ENCODE assay signal across 13 mouse cellular contexts in genomic region chr4:154496522-154496921, GRCm38 (mm10).
A peak's percentile ranks its signal among the peaks of the same experiment; 100 is the strongest.
DNase-seq lines count a peak whose midpoint lies in the region; ATAC-seq lines count a peak whose summit lies in the region.
"Had no signal": no experiment of that assay in that cellular context is flagged by ENCODE, and none has a peak within 500 bp of the region (broad histone marks: within the 10 kb centered on the region; RNA-seq: fewer than 3 reads in every experiment).

No protein-coding gene starts in this region.

- no peak for DNase-seq in heart, adult 11 months
- no peak for DNase-seq in liver, embryonic 13.5 days
- DNase-seq in liver, embryonic 11.5 days (ENCODE audit: low spot score), result no peak
- no peak for DNase-seq in hindbrain, embryonic 10.5 days (ENCODE audit: low spot score)
- no peak for DNase-seq in gastrocnemius, postnatal 14 days
- DNase-seq: thymus, postnatal 14 days had no signal

- H3K4me1 ChIP-seq in heart, embryonic 15.5 days (replicated peaks), result peaks cover 76% of the 10 kb centered on the region
- peaks cover 38% of the 10 kb centered on the region for H3K4me1 ChIP-seq in liver, embryonic 13.5 days (replicated peaks)
- peaks cover 20% of the 10 kb centered on the region for H3K4me1 ChIP-seq in liver, embryonic 11.5 days (replicated peaks; ENCODE audit: control insufficient read depth, insufficient read depth, low read length)
- peaks cover 87% of the 10 kb centered on the region for H3K4me1 ChIP-seq in intestine, embryonic 16.5 days (ENCODE audit: control insufficient read depth, insufficient read depth, low read length)
- peaks cover 48% of the 10 kb centered on the region for H3K4me1 ChIP-seq in stomach, embryonic 15.5 days
- H3K4me1 ChIP-seq in hindbrain, embryonic 10.5 days (replicated peaks), result peaks cover 88% of the 10 kb centered on the region

- ATAC-seq in heart, embryonic 15.5 days (replicated peaks; ENCODE audit: insufficient number of reproducible peaks, insufficient read depth, low FRiP score, low read depth), result no peak
- 0 out of 2 replicates have a peak, but pooled peaks have one; percentile 18 for ATAC-seq in liver, embryonic 13.5 days (ENCODE audit: low read depth)
- ATAC-seq in liver, embryonic 11.5 days (replicated peaks; ENCODE audit: low FRiP score), result no peak
- peak; percentile 65 for ATAC-seq in intestine, embryonic 16.5 days
- no peak for ATAC-seq in stomach, embryonic 15.5 days (ENCODE audit: insufficient read depth, low FRiP score, low read depth)

- no peaks in the 10 kb centered on the region for H3K36me3 ChIP-seq in heart, embryonic 15.5 days
- H3K36me3 ChIP-seq in liver, embryonic 13.5 days, result no peaks in the 10 kb centered on the region
- no peaks in the 10 kb centered on the region for H3K36me3 ChIP-seq in liver, embryonic 11.5 days (ENCODE audit: control insufficient read depth, insufficient read depth, low read length)
- H3K36me3 ChIP-seq in intestine, embryonic 16.5 days (ENCODE audit: control insufficient read depth, insufficient read depth, low read length), result no peaks in the 10 kb centered on the region
- no peaks in the 10 kb centered on the region for H3K36me3 ChIP-seq in stomach, embryonic 15.5 days
- H3K36me3 ChIP-seq in hindbrain, embryonic 10.5 days, result no peaks in the 10 kb centered on the region
- H3K36me3 ChIP-seq: embryonic facial prominence, embryonic 15.5 days; forebrain, embryonic 12.5 days; neural tube, embryonic 13.5 days had no signal

- intact Hi-C loops in gastrocnemius, postnatal 14 days (cut with DNase I; ENCODE audit: low total_unique reads), result no loop called here

- WGBS in heart, embryonic 15.5 days, result 74% methylated on average over 5 of the region's 5 CpGs
- WGBS in liver, embryonic 13.5 days (ENCODE audit: insufficient replicate concordance), result 57% methylated on average over 5 of the region's 5 CpGs
- 72% methylated on average over 5 of the region's 5 CpGs for WGBS in liver, embryonic 11.5 days
- WGBS in intestine, embryonic 16.5 days, result 53% methylated on average over 5 of the region's 5 CpGs
- 59% methylated on average over 5 of the region's 5 CpGs for WGBS in stomach, embryonic 15.5 days
- 89% methylated on average over 5 of the region's 5 CpGs for WGBS in hindbrain, embryonic 10.5 days

- no peak overlapping the region for H3K4me2 ChIP-seq in heart, embryonic 15.5 days
- no peak overlapping the region for H3K4me2 ChIP-seq in liver, embryonic 13.5 days
- no peak overlapping the region for H3K4me2 ChIP-seq in liver, embryonic 11.5 days
- H3K4me2 ChIP-seq in intestine, embryonic 16.5 days (ENCODE audit: low read depth, low read length), result no peak overlapping the region
- no peak overlapping the region for H3K4me2 ChIP-seq in stomach, embryonic 15.5 days
- H3K4me2 ChIP-seq: embryonic facial prominence, embryonic 15.5 days; forebrain, embryonic 12.5 days; neural tube, embryonic 13.5 days had no signal

- H3K9ac ChIP-seq in heart, embryonic 15.5 days, result 0 out of 2 replicates have a peak overlapping the region, but pooled peaks have one; percentile 23
- H3K9ac ChIP-seq in liver, embryonic 13.5 days, result no peak overlapping the region
- H3K9ac ChIP-seq in liver, embryonic 11.5 days (ENCODE audit: low read depth, low read length), result no peak overlapping the region
- no peak overlapping the region for H3K9ac ChIP-seq in intestine, embryonic 16.5 days (ENCODE audit: low read depth, low read length)
- no peak overlapping the region for H3K9ac ChIP-seq in stomach, embryonic 15.5 days
- H3K9ac ChIP-seq: embryonic facial prominence, embryonic 15.5 days; forebrain, embryonic 12.5 days; neural tube, embryonic 13.5 days had no signal

- H3K27ac ChIP-seq in heart, embryonic 15.5 days, result peak overlapping the region; percentile 93
- H3K27ac ChIP-seq in liver, embryonic 13.5 days, result peak overlapping the region; percentile 34; the same call in 1 of the 2 replicates
- no peak overlapping the region for H3K27ac ChIP-seq in liver, embryonic 11.5 days (ENCODE audit: low read depth, low read length)
- peak overlapping the region; percentile 85 for H3K27ac ChIP-seq in intestine, embryonic 16.5 days (ENCODE audit: low read length)
- H3K27ac ChIP-seq in stomach, embryonic 15.5 days, result peak overlapping the region; percentile 83
- no peak overlapping the region for H3K27ac ChIP-seq in hindbrain, embryonic 10.5 days
- H3K27ac ChIP-seq: embryonic facial prominence, embryonic 15.5 days; forebrain, embryonic 12.5 days; left cerebral cortex, adult 2 months; neural tube, embryonic 13.5 days had no signal

- no peak overlapping the region for H3K4me3 ChIP-seq in heart, embryonic 15.5 days
- H3K4me3 ChIP-seq in liver, embryonic 13.5 days (replicated peaks), result no peak overlapping the region
- no peak overlapping the region for H3K4me3 ChIP-seq in liver, embryonic 11.5 days (ENCODE audit: low read depth, low read length)
- H3K4me3 ChIP-seq in intestine, embryonic 16.5 days (ENCODE audit: low read length), result no peak overlapping the region
- no peak overlapping the region for H3K4me3 ChIP-seq in stomach, embryonic 15.5 days (replicated peaks)
- no peak overlapping the region for H3K4me3 ChIP-seq in hindbrain, embryonic 10.5 days
- H3K4me3 ChIP-seq: embryonic facial prominence, embryonic 15.5 days; forebrain, embryonic 12.5 days; left cerebral cortex, adult 2 months; neural tube, embryonic 13.5 days had no signal

- 0 out of 2 replicates have a peak, but pooled peaks cover 10% of the 10 kb centered on the region for H3K27me3 ChIP-seq in heart, embryonic 15.5 days
- peaks cover 4% of the 10 kb centered on the region for H3K27me3 ChIP-seq in liver, embryonic 13.5 days
- H3K27me3 ChIP-seq in liver, embryonic 11.5 days (replicated peaks; ENCODE audit: control insufficient read depth, insufficient read depth, low read length), result peaks cover 6% of the 10 kb centered on the region; the same call in 1 of the 2 replicates
- no peaks in the 10 kb centered on the region for H3K27me3 ChIP-seq in intestine, embryonic 16.5 days (replicated peaks; ENCODE audit: control insufficient read depth, insufficient read depth, low read length)
- H3K27me3 ChIP-seq in stomach, embryonic 15.5 days (replicated peaks), result no peaks in the 10 kb centered on the region
- H3K27me3 ChIP-seq in hindbrain, embryonic 10.5 days (ENCODE audit: insufficient read depth, poor library complexity, severe bottlenecking), result peaks cover 100% of the 10 kb centered on the region

- no peaks in the 10 kb centered on the region for H3K9me3 ChIP-seq in heart, embryonic 15.5 days (replicated peaks)
- H3K9me3 ChIP-seq in liver, embryonic 13.5 days (replicated peaks), result no peaks in the 10 kb centered on the region
- no peaks in the 10 kb centered on the region for H3K9me3 ChIP-seq in liver, embryonic 11.5 days (ENCODE audit: control insufficient read depth, low read length)
- no peaks in the 10 kb centered on the region for H3K9me3 ChIP-seq in intestine, embryonic 16.5 days (ENCODE audit: control insufficient read depth, low read length)
- H3K9me3 ChIP-seq in stomach, embryonic 15.5 days, result no peaks in the 10 kb centered on the region
- no peaks in the 10 kb centered on the region for H3K9me3 ChIP-seq in hindbrain, embryonic 10.5 days
- H3K9me3 ChIP-seq: embryonic facial prominence, embryonic 15.5 days; forebrain, embryonic 12.5 days; neural tube, embryonic 13.5 days had no signal

Comparison
In these comparisons a context has a peak if more than half of its experiments do, and no peak if none do; other contexts are left out.
1. ATAC-seq: peak in liver, embryonic 13.5 days (single experiment) and intestine, embryonic 16.5 days (single experiment); none in heart, embryonic 15.5 days (single experiment), liver, embryonic 11.5 days (single experiment) and stomach, embryonic 15.5 days (single experiment).
2. H3K27ac ChIP-seq: peak in heart, embryonic 15.5 days (single experiment), liver, embryonic 13.5 days (single experiment), intestine, embryonic 16.5 days (single experiment) and stomach, embryonic 15.5 days (single experiment); none in liver, embryonic 11.5 days (single experiment) and hindbrain, embryonic 10.5 days (single experiment).